Mouse (Mus musculus): ENCODE results near the gene Fam89b.

DNA sequence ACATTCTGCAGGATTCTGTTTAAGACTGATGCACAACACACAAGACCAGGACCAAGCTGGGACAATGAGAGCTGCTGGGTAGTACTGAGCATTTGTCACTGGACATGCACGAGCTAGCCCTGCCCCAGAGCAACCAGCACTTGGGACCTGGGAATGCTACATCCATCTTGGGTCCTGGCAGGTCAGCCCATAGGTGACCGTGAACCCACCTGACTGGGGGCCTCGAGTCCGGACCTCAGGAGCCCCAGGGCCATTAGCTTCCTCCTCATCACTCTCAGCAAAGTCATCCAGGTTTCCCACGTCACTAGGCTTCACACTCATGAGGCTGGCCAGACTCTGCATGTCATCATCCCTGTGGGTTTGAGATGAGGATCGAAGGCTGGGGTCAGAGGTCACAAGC is 8.2 kb downstream of the Fam89b start:
- TF ChIP-seq CTCF (IDR thresholded peaks at IDR 0.05; ENCODE audit: control insufficient read depth, insufficient read depth, insufficient replicate concordance, low read depth, low read length) (no peak), POLR2A (IDR thresholded peaks at IDR 0.05; ENCODE audit: control insufficient read depth, low read depth, low read length) (no peak)
